Mouse (Mus musculus): ENCODE results near the gene Ccl9.

Ccl9 gene

DNA sequence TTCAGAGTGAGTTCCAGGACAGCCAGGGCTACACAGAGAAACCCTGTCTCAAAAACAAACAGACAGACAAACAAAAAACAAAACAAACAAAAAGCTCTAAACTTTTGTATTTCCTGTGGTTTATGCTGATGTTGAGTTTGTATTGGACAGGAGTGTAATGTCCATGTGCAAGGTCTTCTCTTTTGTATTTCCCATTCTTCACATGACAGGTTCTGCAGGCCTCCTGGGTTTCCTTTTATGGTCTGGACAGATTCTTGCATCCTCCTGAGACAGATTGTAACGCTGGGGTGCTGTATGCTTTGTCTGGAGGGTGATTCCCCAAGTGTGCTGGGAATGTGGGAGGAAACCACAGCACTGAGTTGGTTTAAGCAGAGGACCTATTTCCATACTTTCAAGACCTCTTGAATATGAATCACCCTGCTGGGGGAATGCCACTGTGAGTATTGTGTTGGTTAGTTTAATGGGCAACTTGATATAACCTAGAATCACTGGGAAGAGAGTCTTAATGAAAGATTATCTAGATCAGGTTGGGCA is 2.3 kb upstream of the Ccl9 start:
- in situ Hi-C loops (cut with MboI, MseI), result no loop called here

DNA sequence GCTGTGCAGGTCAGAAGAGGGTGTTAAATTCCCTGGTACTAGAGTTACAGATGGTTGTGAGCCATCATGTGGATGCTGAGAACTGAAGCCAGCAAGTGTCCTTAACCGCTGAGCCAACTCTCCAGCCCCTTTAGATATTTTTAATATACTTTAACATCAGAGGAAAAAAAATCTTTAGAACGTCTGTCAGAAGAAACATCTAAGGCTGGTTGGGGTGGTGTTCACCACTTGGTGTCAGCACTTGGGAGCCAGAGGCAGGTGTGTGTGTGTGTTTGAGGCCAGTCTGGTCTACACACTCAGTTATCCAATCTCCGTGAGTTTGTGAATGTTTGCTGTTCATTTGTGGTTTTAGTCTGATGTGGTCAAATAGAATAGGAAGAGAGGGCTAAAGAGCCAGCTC is 563 bp upstream of the Ccl9 start:
- in situ Hi-C loops (cut with MboI, MseI), result loop anchor here in 1 of 2 experiments (10.0 kb wide), 1 partner anchor 136 kb away; no protein-coding TSS in a partner anchor

DNA sequence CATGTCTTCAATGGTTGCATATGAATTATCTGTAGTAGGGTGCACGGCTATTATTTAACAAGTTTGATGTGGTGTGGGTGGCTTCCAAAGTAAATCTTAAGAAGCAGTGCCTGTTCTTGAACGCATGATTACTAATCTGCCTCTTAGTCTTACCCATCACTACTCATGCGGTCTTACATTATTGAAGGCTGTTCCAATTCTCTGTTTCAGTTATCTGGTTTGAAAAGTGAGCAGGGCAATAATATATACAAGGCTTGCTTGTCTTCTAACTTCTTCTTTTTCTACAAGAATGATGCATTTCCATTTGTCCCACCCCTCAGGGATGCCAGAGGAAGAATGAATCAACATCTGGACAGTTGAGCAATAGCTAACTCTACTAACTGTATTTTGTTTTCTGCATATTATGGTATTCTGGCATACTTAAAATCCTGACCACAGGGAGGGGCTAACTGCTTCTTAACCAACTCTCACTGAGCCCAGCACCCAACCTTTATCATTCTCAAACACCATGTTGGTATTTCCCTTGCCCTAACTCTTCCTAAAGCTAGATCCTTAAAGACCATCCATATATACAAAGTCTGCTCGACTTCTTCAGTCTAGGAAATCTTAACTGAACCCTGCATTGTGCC is 1.4 kb downstream of the Ccl9 start:
- in situ Hi-C loops (cut with MboI, MseI), result loop anchor here in 1 of 2 experiments (10.0 kb wide), 1 partner anchor 138 kb away; no protein-coding TSS in a partner anchor

DNA sequence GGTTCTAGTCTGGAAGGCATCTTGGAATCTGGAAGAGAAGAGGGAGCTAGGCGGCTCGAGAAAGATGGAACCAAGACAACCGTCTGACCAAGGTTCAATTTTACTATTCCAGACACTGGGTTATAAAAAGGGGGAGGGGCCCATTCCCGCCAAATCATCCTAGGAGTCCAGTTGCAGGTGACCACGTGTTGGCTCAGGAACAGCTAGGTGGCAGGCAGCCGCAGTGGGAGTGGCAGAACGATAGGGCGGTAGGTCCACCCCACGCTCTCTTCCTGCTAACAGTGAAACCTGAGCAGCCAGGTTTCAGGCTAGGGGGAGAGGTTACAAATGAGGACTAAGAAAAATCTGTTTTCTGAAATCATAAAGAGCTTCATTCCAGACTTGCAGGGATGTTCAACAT is 5.6 kb downstream of the Ccl9 start:
- in situ Hi-C loops (cut with MboI, MseI), result loop anchor here in 1 of 2 experiments (10.0 kb wide), 1 partner anchor 142 kb away; no protein-coding TSS in a partner anchor

DNA sequence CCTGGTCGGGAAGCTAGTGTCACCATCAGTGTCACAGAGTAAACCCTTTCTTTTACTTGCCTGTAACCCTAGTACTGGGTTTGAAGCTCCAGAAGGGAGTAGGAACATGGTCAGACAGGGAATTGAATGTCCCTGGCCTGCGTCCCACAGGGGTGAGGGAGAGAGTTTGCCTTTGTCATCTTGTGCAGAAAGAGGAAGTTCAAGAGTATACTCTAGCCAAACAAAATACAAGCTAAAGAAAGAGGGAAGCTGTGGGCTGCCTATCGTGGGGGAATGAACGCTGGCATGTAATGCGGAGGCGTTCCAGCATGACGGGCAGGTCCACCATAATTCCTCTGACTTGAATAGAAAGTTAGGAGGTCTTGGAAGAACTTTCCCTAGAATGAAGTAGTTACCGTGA is 6.2 kb downstream of the Ccl9 start:
- in situ Hi-C loops (cut with MboI, MseI), result loop anchor here in 1 of 2 experiments (10.0 kb wide), 1 partner anchor 143 kb away; no protein-coding TSS in a partner anchor

DNA sequence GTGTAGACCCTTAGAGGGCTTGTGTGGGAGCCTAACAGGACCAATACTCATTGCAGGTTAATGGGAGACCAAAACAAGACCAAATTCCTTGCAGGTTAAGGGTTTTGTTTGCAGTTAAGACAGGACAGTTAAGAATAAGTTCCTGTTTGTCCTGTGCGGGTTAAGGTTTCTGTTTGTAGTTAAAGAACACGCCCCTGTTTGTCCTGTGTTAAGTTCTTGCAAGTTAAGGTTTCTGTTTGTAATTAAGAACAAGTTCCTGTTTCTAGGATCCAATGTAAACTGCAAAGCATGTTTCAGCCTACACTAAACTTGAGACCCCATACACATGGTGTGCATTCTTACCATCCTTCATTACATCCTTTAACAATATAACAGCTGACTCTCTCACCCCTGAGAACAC is 8.2 kb downstream of the Ccl9 start:
- in situ Hi-C loops (cut with MboI, MseI), result loop anchor here in 1 of 2 experiments (10.0 kb wide), 1 partner anchor 145 kb away; no protein-coding TSS in a partner anchor

DNA sequence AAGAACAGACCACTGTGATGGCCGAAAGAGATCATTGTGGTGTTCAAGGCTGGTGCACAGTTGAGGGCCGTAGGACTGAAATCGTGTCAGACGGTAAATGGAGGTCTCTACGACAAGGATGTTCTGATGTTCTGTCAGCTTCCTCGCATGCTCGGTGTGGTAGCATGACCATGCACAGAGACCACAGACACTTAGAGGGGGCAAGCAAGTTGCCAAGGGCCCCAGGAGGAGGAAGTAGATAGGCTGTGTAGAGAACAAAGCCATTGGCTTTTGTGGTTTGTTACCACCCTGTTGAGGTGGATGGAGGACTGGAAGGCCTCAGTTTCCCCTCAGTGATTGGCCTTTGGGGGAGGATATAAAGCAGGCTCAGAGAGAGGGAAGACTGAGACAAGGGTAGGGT is 9.2 kb downstream of the Ccl9 start:
- in situ Hi-C loops (cut with MboI, MseI), result loop anchor here in 1 of 2 experiments (10.0 kb wide), 1 partner anchor 176 kb away; the partner anchor contains the start of gene Wfdc21

DNA sequence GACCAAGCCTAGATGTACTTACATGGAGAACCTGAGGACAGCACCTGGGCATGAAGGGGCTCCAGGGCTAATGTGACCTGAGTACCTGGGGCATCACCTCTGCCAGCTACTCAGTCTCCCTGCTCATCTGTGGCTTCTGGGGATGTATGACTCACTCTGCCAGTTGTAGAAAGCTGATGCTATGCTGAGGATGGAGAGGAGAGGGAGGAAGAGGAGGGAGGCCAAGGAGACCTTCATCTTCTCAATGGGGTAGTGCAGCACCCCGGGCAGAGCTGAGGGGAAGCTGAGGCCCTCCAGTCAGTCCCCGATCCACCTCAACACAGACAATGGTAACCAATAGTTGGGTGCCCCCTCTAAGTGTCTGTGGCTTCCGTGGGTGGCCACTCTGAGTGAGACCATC is 9.7 kb downstream of the Ccl9 start:
- in situ Hi-C loops (cut with MboI, MseI), result loop anchor here in 1 of 2 experiments (10.0 kb wide), 1 partner anchor 176 kb away; the partner anchor contains the start of gene Wfdc21

DNA sequence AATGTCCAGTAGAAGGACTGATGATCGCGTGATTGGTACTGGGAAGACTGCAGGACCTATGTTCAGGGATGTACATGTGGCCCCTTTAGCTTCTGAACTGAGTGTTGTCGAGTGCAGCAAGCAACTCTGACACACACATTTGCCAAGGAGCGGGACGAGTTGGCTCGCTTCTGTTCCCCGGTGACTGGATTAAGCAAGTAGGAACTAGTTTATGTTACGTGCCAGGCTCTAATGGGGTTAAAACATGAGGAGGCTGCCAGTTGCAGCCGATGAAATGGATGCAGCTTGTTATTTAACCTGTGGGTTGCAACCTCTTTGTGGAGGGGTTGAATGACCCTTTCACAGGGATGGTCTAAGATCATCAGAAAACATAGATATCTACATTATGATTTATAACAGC is 10.4 kb downstream of the Ccl9 start:
- in situ Hi-C loops (cut with MboI, MseI), result loop anchor here in 1 of 2 experiments (10.0 kb wide), 1 partner anchor 177 kb away; the partner anchor contains the start of gene Wfdc21

DNA sequence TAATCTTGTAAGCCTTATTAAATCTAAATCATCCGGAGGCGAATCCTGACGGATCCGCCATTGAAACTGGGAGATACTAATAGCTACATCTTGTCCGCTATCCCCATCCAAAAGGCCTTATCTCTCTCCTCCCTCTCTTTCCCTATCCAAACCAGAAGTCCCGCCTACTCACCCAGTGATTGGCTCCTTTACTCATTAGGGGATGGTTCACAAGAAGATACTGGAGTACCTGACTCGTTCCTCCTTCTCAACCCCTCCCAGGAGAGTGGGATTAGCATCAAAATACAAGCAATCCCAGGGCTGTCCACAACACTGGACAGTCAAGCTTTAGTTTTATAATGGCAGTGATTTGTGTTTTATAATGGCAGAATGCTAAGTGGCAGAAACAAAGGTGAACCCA is 11.1 kb downstream of the Ccl9 start:
- in situ Hi-C loops (cut with MboI, MseI), result loop anchor here in 1 of 2 experiments (10.0 kb wide), 1 partner anchor 177 kb away; the partner anchor contains the start of gene Wfdc21

DNA sequence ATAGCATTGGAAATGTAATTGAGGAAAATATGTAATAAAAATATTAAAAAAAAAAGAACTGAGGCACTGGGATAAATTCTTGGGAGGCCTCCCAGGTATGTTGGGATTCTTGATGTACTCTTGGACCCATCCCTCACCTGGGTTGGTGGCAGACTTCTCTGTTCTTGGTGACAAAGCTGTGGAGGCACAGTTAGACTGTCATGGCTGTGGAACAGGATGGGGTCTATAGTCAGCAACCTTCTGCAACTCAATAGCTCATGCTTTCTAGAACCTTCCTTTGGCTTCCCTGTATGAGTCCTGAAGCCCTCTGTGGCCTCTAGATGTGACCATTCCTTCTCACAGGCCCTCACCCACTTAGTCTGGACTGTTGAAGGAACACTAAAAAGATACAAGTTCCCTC is 11.8 kb downstream of the Ccl9 start:
- in situ Hi-C loops (cut with MboI, MseI), result loop anchor here in 1 of 2 experiments (10.0 kb wide), 1 partner anchor 178 kb away; the partner anchor contains the start of gene Wfdc21

DNA sequence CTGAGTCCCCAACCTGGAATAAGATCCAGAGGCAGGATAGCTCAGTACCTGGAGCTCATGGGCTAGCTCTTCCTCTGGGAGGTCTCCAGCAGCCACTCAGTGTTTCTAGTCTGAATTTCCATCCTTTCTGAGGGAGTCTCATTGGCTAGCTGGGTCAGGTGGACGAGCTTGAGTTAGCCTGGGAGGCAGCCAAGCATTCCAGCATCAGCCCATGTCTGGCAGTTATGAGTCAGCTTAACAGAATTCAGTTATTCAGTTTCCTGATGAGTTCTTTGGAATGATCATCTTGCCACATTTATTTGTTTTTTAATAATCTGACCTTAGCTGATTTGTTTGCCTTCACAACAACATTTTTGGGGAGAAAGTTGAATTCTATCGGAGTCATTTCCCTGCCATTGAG is 14.7 kb downstream of the Ccl9 start:
- in situ Hi-C loops (cut with MboI, MseI), result loop anchor here in 1 of 2 experiments (10.0 kb wide), 1 partner anchor 181 kb away; the partner anchor contains the start of gene Wfdc21

DNA sequence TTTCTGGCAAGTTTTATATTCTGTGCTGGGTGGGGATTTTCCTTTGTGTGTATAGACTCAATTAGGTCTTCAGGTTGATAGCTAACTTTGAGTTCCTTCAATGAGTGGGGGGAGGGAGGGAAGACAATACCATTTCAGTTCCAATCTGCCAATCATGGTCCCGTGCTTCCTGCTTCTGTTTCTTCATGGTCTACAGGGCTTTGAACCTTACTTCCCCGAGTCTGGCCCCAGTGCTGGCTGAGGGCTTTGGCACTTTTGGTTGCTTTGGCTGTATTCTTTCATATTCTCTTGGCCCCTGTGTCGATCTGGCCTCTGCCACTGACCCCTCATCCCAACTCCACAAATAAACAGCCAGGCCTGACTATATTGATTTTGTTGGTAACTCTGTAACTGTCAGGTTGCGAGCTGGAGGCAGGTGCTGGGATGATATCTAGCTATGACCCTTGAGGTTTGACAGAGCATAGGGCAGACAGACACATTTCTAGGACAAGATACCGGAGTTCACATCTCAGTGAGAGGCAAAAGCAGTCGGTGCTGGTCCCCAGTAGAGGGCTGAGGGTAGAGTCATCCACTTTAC is 16.0 kb downstream of the Ccl9 start:
- in situ Hi-C loops (cut with MboI, MseI), result loop anchor here in 1 of 2 experiments (10.0 kb wide), 1 partner anchor 182 kb away; the partner anchor contains the start of gene Wfdc21

DNA sequence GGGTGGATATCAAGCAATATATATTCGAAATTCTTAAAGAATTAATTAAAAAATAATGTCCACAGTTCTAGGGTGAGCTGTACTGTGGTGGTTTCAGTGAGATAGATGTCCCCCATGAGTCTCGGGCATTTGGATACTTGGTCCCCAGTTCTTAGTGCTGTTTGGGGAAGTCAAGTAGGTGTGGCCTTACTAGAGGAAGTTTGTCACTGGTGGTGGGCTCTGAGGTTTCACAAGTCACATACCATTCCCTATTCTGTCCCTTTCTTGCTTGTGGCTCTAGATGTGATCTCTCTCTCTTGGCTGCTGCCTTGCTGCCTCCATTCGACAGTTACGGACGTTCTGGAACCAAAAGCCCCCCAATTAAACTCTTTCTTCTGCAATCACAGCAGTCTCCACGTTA is 18.0 kb downstream of the Ccl9 start:
- in situ Hi-C loops (cut with MboI, MseI), result loop anchor here in 1 of 2 experiments (10.0 kb wide), 1 partner anchor 184 kb away; the partner anchor contains the start of gene Wfdc21

DNA sequence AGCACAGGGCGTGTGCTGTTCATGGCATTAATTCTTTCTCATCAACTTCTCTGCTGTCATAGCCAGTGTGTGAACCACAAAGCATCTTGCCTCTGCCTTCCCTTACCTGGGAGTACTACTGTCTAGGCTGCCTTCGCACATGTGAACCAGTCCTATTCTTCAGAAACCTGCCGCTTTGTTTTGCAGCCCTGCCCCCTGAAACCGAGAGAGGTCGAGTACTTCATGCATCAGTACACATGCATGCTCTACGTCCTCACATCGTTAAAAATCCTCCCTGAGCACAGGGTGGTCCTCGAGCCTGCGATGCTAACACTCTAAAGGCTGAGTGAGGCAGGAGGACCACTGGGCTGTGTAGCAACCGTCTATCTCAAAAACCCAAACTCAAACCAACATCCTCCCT is 21.4 kb downstream of the Ccl9 start:
- in situ Hi-C loops (cut with MboI, MseI), result no loop called here

DNA sequence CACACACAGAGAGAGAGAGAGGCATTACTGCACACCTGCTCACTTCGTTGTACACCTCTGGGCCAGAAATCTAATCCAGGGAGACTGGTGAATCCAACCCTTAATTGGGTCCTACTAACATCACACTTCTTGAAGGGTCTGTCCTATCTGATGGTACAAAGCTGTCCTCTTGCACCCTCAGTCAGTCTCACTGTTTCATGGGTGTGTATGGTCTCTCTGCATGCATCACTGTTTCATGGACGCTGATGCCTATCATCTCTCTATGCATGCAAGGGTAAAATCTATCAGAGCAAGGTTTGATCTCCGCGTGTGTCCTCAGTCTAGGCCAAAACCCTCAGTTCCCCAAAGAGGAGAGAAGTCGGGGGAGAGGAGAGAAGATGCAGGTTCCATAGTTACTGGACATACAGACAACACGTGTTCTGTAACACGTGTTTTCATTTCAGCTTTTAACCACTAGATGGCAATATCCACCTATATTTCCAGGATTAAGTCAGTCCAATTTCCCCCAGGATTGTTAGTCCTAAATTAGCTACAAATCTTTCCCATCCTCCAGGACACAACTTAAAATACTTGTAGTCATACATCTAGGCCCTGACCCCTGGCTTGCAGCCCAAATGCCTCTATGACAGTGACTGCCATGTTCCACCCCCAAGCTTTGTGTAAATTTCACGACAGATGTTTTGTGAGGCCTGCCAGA is 22.2 kb downstream of the Ccl9 start:
- in situ Hi-C loops (cut with MboI, MseI), result no loop called here

DNA sequence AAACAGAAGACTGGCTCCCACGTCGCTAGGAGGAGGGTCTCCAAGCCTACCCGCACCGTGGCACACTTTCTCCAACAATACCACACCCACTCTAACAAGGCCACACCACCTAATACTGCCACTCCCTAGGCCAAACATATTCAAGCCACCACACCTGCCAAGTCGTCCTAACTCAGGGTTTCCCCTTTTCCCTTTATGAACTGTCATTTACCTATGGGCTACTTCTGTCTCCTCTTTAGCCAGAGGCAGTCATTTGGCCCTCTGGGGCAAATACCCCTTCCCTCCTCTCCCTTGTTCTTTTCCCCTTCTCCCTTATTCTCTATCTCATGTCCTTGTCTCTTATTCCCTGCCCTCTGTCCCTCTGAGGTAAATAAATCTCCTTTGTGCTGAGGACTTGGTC is 26.8 kb downstream of the Ccl9 start:
- in situ Hi-C loops (cut with MboI, MseI), result loop anchor here in 1 of 2 experiments (5.0 kb wide), 1 partner anchor 186 kb away; no protein-coding TSS in a partner anchor

DNA sequence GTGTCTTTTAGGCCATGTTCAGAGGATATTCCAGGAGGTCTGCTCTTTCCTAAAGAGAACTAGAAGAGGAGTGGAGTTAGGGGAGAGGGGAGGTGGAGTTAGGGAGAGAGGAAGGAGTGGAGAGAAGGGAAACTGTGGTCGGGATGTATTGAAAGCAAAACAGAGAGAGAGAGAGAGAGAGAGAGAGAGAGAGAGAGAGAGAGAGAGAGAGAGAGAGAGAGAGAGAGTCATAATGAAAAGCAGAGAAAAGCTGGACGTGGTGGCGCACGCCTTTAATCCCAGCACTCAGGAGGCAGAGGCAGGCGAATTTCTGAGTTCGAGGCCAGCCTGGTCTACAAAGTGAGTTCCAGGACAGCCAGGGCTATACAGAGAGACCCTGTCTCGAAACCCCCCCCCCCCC is 27.4 kb downstream of the Ccl9 start:
- in situ Hi-C loops (cut with MboI, MseI), result loop anchor here in 1 of 2 experiments (5.0 kb wide), 1 partner anchor 186 kb away; no protein-coding TSS in a partner anchor

DNA sequence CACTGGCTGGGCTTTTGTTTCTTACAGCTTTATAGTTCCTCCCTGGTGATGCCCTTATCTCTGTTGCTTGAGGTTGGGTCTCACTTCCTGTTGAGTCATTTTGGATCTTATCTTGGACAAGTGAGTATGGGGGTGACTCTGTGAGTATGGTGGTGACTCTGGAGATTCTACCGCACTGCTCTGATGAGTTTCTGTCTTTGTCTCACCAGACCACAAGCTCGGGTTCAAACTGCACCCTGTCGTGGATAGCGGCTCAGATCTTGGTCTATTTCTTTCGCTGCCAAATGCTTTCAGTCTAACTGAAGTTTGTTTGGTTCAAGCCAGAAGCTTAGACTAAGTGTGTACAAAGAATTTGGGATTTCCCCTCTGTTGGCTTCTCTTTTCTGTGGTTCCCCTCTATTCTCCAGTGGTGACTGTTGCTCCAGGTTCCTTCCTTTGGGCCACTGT is 28.2 kb downstream of the Ccl9 start:
- in situ Hi-C loops (cut with MboI, MseI), result loop anchor here in 1 of 2 experiments (5.0 kb wide), 1 partner anchor 187 kb away; no protein-coding TSS in a partner anchor

DNA sequence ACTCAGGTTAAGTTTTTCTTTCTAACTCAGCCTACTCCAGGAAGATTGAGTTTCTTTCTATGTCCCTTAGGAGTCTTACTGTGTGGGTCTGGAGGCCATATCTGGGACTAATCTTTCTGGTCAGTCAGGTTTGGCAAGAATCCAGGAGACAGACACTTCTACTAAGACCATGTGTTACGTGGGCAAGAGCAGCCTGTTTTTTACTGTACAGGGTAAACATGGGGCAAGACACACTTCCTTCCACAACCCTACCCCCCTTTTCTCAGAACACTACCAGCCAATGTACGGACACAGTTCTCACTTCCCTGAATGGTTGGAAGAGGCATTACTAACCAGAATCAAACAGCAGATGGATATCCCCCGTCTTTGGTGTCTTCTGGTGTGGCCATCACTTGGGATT is 34.2 kb downstream of the Ccl9 start:
- in situ Hi-C loops (cut with MboI, MseI), result no loop called here

DNA sequence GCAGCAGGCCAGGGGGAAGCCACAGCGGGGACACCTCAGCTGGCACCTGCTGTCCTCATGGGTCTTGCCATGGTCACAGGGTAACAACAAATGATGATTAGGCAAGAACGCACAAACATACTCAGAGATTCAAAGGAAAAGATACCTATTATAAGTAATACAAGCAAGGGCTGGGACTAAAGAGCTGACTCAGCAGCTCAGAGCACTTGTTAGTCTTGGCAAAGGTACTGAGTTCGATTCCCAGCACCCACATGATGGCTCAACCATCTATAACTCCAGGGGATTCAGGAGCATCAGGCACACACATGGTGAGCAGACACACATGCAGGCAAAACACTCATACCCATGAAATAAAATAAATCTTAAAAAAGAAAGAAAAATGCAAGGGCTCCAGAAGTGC is 37.0 kb downstream of the Ccl9 start:
- in situ Hi-C loops (cut with MboI, MseI), result no loop called here

Data from T-helper 17 cell (primary cell).